Mouse (Mus musculus): ENCODE results near the gene Sbno2. TPM values are rescaled to one million over a fixed set of nuclear protein-coding genes. Genes with fewer than 3 reads are reported as not detected.

Gene Sbno2
- polyA plus RNA-seq, 1 experiment from 2014 or later = 11.8 TPM

DNA sequence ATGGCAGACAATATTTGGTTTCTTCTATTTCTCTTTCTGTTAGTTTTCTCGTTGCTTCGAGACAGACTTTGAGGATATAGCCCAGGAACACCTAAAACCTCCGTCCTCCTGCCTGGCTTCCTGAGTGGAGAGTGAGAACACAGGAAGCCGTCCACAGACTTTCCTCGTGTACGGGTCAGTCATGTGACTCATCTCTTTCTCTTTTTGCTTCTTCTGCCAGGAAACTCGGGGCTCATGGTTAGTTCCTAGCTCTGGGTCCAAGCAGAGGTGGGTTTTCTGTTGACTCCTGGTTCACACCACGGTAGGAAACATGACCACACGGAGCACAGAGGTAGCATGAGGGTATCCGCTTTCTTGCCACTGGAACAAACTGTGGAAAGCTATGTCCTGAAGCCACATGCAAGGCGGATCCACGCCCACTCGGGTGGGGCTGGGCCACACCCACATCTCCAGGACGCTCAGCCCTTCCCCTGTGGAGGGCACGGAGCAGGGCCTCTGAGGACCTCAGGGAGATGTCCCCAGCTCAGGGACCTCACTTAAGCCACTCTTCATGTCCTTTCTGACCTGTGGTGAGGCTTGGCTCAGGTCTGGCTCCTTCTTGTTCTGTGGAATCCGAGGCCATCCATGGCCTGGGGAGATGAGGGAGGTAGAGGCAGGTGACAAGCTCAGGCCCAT, 24.8 kb downstream of the Sbno2 start:
- peak; percentile 89 for ATAC-seq (ENCODE audit: low read depth)
- Histone ChIP-seq H3K4me2 (ENCODE audit: low read depth, low read length) (peak overlapping the region; percentile 87), H3K4me1 (ENCODE audit: control insufficient read depth, low read depth, low read length) (peaks cover 39% of the 10 kb centered on the region), H3K4me3 (ENCODE audit: low read depth, low read length) (peak overlapping the region; percentile 53), H3K36me3 (ENCODE audit: control insufficient read depth, insufficient read depth) (peaks cover 15% of the 10 kb centered on the region), H3K9me3 (replicated peaks; ENCODE audit: control insufficient read depth, low read length) (no peaks in the 10 kb centered on the region), H3K27ac (ENCODE audit: low read length) (peak overlapping the region; percentile 98), H3K9ac (ENCODE audit: low read depth, low read length) (peak overlapping the region; percentile 74), H3K27me3 (ENCODE audit: control insufficient read depth, insufficient read depth, low read depth, low read length) (no peaks in the 10 kb centered on the region)
- WGBS (ENCODE audit: insufficient replicate concordance) = 39% methylated on average over 16 of the region's 16 CpGs

DNA sequence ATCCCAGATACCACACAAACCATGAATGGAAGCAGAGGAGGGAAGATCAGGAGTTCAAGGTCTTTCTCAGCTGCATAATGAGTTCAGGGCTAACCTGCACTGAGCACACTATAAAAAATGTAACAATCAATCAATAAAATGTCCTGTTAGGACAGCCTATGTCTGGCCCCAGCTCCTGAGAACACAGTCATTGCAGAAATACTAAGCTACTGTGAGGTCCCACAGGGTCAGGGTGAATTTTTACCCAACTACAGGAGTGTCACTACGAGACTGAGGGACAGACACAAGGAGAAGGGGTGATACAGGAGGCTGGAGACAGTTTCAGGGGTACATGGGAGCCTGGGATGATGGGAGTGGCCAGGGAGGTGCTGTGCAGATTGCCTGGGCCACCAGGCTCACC, 27.0 kb downstream of the Sbno2 start:
- 53% methylated on average over 1 of the region's 1 CpGs for WGBS (ENCODE audit: insufficient replicate concordance)
- H3K27ac ChIP-seq (ENCODE audit: low read length) = no peak overlapping the region
- peaks cover 11% of the 10 kb centered on the region for H3K36me3 ChIP-seq (ENCODE audit: control insufficient read depth, insufficient read depth)
- H3K9me3 ChIP-seq (replicated peaks; ENCODE audit: control insufficient read depth, low read length) = no peaks in the 10 kb centered on the region
- no peak overlapping the region for H3K4me2 ChIP-seq (ENCODE audit: low read depth, low read length)
- H3K4me3 ChIP-seq (ENCODE audit: low read depth, low read length) = no peak overlapping the region
- H3K9ac ChIP-seq (ENCODE audit: low read depth, low read length) = no peak overlapping the region
- H3K4me1 ChIP-seq (ENCODE audit: control insufficient read depth, low read depth, low read length) = peaks cover 46% of the 10 kb centered on the region
- no peaks in the 10 kb centered on the region for H3K27me3 ChIP-seq (ENCODE audit: control insufficient read depth, insufficient read depth, low read depth, low read length)
- no peak for ATAC-seq (ENCODE audit: low read depth)

DNA sequence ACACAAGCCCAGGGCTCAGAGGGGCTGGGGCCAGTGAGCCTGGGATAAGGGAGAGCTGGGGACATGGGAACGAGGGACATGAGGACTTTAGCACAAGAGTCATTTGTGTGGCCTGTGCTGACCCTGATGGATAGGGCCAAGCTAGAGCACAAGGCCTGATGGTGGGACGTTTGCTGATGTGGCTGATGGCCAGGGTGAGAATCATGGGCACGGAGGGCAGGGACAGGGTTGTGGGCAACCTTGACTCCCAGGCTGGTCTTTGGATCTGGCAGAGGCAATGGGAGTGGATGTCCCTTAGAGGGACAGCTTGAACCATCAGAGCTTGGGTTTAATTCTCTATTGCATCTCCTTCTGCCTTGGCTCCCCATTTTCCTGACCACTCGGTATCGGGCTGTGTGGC, 28.1 kb downstream of the Sbno2 start:
- no peak for ATAC-seq (ENCODE audit: low read depth)
- Histone ChIP-seq H3K4me2 (ENCODE audit: low read depth, low read length) (no peak overlapping the region), H3K27ac (ENCODE audit: low read length) (no peak overlapping the region), H3K4me1 (ENCODE audit: control insufficient read depth, low read depth, low read length) (peaks cover 47% of the 10 kb centered on the region), H3K27me3 (ENCODE audit: control insufficient read depth, insufficient read depth, low read depth, low read length) (no peaks in the 10 kb centered on the region), H3K36me3 (ENCODE audit: control insufficient read depth, insufficient read depth) (peaks cover 6% of the 10 kb centered on the region), H3K4me3 (ENCODE audit: low read depth, low read length) (no peak overlapping the region), H3K9me3 (replicated peaks; ENCODE audit: control insufficient read depth, low read length) (no peaks in the 10 kb centered on the region), H3K9ac (ENCODE audit: low read depth, low read length) (no peak overlapping the region)
- WGBS (ENCODE audit: insufficient replicate concordance) = 77% methylated on average over 5 of the region's 5 CpGs

DNA sequence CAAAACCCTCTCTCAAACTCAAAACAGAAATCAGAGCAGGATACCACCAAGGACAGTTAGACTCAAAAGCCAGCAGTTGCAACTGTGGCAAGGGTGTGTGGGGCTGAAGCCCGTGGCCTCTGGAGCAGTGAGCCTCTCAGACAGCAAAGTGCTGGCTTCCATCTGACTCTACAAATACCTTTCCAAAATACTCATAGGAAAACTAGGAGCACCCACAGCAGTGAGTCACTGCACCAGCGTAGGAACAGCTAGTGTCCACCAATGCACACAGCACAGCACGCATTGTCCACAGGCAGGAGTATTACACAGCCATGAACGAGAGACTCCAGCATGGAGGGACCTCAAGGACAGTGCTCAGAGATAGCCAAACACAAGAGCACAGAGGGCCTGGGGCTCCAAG, 29.0 kb downstream of the Sbno2 start:
- Histone ChIP-seq H3K27ac (ENCODE audit: low read length) (no peak overlapping the region), H3K4me3 (ENCODE audit: low read depth, low read length) (no peak overlapping the region), H3K4me2 (ENCODE audit: low read depth, low read length) (no peak overlapping the region), H3K4me1 (ENCODE audit: control insufficient read depth, low read depth, low read length) (peaks cover 47% of the 10 kb centered on the region), H3K9ac (ENCODE audit: low read depth, low read length) (no peak overlapping the region), H3K9me3 (replicated peaks; ENCODE audit: control insufficient read depth, low read length) (no peaks in the 10 kb centered on the region), H3K36me3 (ENCODE audit: control insufficient read depth, insufficient read depth) (peaks cover 3% of the 10 kb centered on the region; the same call in 1 of the 2 replicates), H3K27me3 (ENCODE audit: control insufficient read depth, insufficient read depth, low read depth, low read length) (no peaks in the 10 kb centered on the region)
- WGBS (ENCODE audit: insufficient replicate concordance) = 75% methylated on average over 4 of the region's 4 CpGs
- no peak for ATAC-seq (ENCODE audit: low read depth)

DNA sequence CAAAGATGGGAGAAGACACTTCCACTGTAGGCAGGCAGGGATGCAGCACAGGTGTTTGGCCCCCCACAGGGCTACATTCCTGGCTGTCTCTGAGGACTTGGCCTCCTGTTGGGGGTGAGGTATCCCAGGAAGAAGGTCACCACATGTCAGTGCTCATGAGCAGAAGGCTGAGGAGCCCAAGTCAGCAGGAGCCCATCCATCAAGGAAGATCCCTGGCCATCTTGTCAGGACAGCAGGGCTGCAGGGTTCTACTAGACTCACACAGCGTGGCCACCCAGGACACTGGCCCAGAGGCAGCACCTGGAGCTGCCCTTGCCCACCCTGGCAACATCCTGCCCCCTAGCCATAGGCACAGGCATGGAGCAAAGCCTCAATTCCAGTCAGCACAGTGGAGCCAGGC, 29.4 kb downstream of the Sbno2 start:
- H3K9me3 ChIP-seq (replicated peaks; ENCODE audit: control insufficient read depth, low read length) = no peaks in the 10 kb centered on the region
- 80% methylated on average over 1 of the region's 1 CpGs for WGBS (ENCODE audit: insufficient replicate concordance)
- peaks cover 49% of the 10 kb centered on the region for H3K4me1 ChIP-seq (ENCODE audit: control insufficient read depth, low read depth, low read length)
- no peak overlapping the region for H3K9ac ChIP-seq (ENCODE audit: low read depth, low read length)
- H3K27ac ChIP-seq (ENCODE audit: low read length) = 0 out of 2 replicates have a peak overlapping the region, but pooled peaks have one; percentile 33
- H3K27me3 ChIP-seq (ENCODE audit: control insufficient read depth, insufficient read depth, low read depth, low read length) = no peaks in the 10 kb centered on the region
- ATAC-seq (ENCODE audit: low read depth) = no peak
- H3K4me3 ChIP-seq (ENCODE audit: low read depth, low read length) = no peak overlapping the region
- no peak overlapping the region for H3K4me2 ChIP-seq (ENCODE audit: low read depth, low read length)
- H3K36me3 ChIP-seq (ENCODE audit: control insufficient read depth, insufficient read depth) = peaks cover 3% of the 10 kb centered on the region; the same call in 1 of the 2 replicates

DNA sequence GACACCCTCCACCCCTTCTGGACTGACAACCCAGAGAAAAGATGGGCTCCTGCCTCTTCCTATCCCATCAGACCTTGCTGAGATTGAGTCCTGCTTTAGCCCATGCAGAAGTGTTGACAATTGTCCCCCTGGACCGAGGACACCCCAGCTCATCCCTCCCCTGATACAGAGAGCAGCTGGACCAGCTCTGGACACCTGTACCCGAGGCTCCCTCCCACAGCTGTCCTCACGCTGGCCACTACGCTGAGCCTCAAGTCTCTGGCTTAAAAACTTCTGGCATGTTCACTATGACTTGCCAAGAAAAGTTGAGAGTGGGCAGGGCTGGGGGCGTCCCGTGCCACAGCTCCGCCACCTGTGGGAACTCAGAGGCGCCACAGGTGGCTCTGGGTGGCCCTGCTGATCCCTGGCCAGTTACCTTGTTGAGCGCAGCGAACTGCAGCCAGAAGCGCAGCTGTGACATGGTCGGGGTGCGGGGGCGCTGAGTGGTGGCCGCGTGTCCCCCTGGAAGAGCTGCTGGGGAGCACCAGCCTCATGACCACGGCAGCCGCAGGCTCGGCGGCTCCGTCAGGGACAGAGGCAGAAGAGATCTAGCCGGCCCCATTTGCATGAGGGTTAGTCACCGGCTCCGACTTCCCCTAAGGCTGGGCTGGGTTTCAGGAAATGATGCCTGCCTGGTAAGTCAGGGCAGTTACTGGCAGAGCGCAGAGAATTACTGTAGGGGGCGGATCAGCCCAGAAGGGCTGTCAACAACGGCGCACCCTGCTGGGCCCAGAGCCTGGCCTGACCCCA, 30.4 kb downstream of the Sbno2 start:
- H3K4me1 ChIP-seq (ENCODE audit: control insufficient read depth, low read depth, low read length) = peaks cover 49% of the 10 kb centered on the region
- H3K4me3 ChIP-seq (ENCODE audit: low read depth, low read length) = peak overlapping the region; percentile 7
- peaks cover 3% of the 10 kb centered on the region; the same call in 1 of the 2 replicates for H3K36me3 ChIP-seq (ENCODE audit: control insufficient read depth, insufficient read depth)
- 0 out of 2 replicates have a peak overlapping the region, but pooled peaks have one; percentile 20 for H3K27ac ChIP-seq (ENCODE audit: low read length)
- peak; percentile 3; the same call in 1 of the 2 replicates for ATAC-seq (ENCODE audit: low read depth)
- H3K9ac ChIP-seq (ENCODE audit: low read depth, low read length) = no peak overlapping the region
- no peaks in the 10 kb centered on the region for H3K9me3 ChIP-seq (replicated peaks; ENCODE audit: control insufficient read depth, low read length)
- H3K4me2 ChIP-seq (ENCODE audit: low read depth, low read length) = peak overlapping the region; percentile 19
- H3K27me3 ChIP-seq (ENCODE audit: control insufficient read depth, insufficient read depth, low read depth, low read length) = no peaks in the 10 kb centered on the region
- 15% methylated on average over 28 of the region's 28 CpGs for WGBS (ENCODE audit: insufficient replicate concordance)

DNA sequence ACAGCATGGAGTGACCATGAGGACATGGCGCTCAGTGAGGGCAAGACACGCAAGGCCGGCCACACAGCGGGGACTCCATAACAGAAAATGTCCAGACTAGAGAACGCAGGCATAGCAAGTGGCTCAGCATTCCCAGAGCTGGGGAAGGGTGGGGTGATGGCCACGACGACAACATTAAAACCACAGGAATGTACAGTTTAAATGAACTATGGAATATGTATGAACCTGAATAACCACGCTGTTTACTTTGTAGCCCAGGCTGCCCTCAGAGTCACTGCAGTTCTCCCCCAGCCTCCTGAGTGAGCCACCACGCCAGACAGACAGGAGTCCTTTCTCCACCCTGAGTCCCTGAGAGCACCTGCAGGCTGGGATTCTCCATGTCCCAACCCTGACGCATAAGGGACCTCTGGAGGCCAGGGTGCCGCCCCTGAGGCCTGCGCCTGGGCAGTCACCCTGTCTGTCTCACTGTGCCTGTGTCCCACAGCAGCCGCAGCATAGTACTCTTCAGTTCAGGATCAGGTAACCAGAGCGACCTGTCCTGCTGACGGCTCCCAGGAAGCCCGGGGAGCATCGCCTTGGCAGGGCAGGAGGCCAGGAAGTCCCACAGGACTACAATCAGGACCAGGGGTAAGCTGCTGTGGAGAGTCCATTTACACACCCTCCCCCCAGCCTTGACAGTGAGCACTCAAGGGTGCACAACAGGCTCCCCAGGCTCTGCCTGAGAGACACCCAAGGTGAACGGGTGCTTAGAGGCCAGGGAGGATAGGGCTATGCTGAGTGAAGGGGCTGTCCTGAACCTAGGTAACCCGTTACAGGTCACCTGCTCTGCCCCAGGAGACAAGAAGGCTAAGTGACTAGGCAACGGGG, 32.5 kb downstream of the Sbno2 start:
- Histone ChIP-seq H3K36me3 (ENCODE audit: control insufficient read depth, insufficient read depth) (no peaks in the 10 kb centered on the region), H3K9ac (ENCODE audit: low read depth, low read length) (0 out of 2 replicates have a peak overlapping the region, but pooled peaks have one; percentile 10), H3K27me3 (ENCODE audit: control insufficient read depth, insufficient read depth, low read depth, low read length) (no peaks in the 10 kb centered on the region), H3K27ac (ENCODE audit: low read length) (peak overlapping the region; percentile 93; the same call in 1 of the 2 replicates), H3K4me2 (ENCODE audit: low read depth, low read length) (no peak overlapping the region), H3K4me3 (ENCODE audit: low read depth, low read length) (no peak overlapping the region), H3K4me1 (ENCODE audit: control insufficient read depth, low read depth, low read length) (peaks cover 42% of the 10 kb centered on the region), H3K9me3 (replicated peaks; ENCODE audit: control insufficient read depth, low read length) (no peaks in the 10 kb centered on the region)
- 77% methylated on average over 20 of the region's 20 CpGs for WGBS (ENCODE audit: insufficient replicate concordance)
- no peak for ATAC-seq (ENCODE audit: low read depth)

DNA sequence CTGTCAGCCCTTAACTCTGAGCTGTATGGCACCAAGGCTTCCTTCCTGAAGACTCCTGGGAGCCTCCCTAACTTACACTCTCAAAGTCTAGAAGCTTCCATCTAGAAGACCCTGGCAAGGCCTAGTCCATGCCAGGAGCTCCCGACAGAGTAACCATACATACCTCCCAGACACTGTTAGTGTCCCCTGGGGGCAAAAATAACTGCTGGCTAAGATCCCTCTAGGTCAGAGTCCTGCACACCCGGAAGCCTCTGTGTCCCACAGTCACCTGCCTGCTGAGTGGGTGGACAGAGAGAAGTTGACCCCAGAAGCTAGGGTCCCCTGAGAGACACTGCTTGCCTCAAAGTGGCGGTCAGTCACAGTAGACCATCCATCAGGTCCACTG, 33.9 kb downstream of the Sbno2 start:
- peaks cover 6% of the 10 kb centered on the region for H3K36me3 ChIP-seq (ENCODE audit: control insufficient read depth, insufficient read depth)
- peak overlapping the region; percentile 51 for H3K9ac ChIP-seq (ENCODE audit: low read depth, low read length)
- H3K27me3 ChIP-seq (ENCODE audit: control insufficient read depth, insufficient read depth, low read depth, low read length) = no peaks in the 10 kb centered on the region
- H3K4me1 ChIP-seq (ENCODE audit: control insufficient read depth, low read depth, low read length) = peaks cover 42% of the 10 kb centered on the region
- peak; percentile 23 for ATAC-seq (ENCODE audit: low read depth)
- WGBS (ENCODE audit: insufficient replicate concordance) = 60% methylated on average over 3 of the region's 3 CpGs
- peak overlapping the region; percentile 93 for H3K27ac ChIP-seq (ENCODE audit: low read length)
- no peaks in the 10 kb centered on the region for H3K9me3 ChIP-seq (replicated peaks; ENCODE audit: control insufficient read depth, low read length)
- peak overlapping the region; percentile 48 for H3K4me2 ChIP-seq (ENCODE audit: low read depth, low read length)
- no peak overlapping the region; the same call in 1 of the 2 replicates for H3K4me3 ChIP-seq (ENCODE audit: low read depth, low read length)
